Mouse (Mus musculus) urinary bladder, postnatal 36 days (tissue): ENCODE data around the gene Tnfrsf11a.

Experiments used
- DNase-seq, 2 experiments: peaks; one replicate each; pipeline ENCODE4 v3.0.0; 2022; ENCODE audit warnings: low spot score in 2 of 2, mixed read lengths in 1 of 2

The Tnfrsf11a gene

DNA sequence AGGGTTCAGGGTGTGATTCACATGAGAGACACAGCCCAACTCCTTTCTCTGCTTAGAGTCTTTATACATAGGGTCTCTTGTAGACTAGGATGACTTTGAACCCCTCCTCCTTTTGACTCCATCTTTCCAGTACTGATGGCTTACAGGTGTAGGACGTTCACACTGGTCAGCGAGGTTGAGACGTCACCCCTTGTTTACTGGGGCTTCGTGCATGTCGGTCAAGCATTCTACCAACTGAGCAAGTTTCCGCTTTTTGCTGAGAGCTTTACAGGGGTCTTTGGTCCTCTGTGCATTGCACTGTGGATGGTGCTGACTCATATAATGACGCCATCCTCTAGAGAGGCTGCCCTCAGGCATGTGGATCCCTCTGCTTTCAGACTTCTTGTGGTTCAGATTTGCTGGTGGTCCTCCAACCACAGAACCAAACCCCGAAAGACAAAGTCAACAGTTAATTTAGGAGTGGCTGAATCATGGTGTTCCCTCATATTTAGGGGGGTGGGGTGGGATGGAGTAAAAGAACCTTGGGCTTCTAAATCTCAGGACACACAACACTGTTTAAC is 47.3 kb downstream of the Tnfrsf11a start:
- DNase-seq = no peak

DNA sequence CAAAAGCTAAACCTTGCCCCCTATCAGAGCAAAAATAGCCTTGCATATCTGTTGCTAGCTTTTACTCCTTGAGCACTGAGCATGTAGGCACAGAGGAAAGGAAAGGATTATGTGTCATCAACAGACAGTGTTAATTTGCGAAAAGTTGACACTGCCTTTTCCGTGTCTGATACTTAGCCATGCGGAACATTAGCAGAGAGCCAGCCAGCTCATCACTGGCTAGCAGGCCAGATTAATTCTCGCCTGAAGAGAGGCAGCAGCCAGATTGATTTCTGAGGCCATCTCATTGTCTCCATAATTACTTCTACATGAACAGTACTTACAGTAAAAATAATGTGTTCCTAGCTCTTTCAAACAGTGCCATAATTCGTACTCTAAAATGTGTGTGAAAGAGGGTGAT is 48.7 kb downstream of the Tnfrsf11a start:
- DNase-seq = no peak

DNA sequence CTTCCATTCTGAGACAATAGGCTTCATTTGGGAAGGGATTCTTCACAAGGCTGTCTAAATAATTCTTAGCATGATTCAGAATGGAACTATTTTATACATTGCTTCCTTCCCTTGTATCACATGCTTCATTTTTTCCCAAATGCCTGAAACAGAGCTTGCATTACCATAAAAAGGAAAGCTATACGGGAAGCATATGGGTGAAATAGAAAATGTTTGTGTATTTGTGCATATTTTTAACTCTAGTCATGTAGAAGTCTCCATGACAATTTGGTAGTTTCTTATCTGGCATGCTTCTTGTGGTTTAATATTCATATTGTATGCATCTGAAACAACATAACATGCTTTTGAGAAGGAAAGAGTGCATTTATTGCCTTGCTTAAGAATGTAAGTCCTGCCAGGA is 52.3 kb downstream of the Tnfrsf11a start:
- no peak for DNase-seq

DNA sequence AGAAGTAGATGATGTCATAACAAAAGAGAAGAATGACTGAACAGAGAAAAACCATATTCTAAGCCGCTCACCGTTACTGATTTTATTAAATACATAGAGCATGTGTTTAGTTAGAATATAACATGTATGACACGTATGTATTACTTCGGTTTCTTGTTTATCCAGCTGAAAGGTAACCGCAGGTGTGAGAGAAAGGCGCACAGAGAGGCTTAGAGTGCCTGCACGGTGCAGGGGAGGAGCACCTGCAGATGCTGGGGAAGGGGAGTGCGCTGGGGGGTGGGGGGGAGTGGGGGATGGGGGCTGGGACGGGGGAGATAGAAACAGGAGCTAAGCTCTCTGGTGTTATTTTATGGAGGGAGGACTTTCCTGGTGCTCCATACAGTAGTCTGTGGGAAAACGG is 62.4 kb downstream of the Tnfrsf11a start:
- DNase-seq = no peak

DNA sequence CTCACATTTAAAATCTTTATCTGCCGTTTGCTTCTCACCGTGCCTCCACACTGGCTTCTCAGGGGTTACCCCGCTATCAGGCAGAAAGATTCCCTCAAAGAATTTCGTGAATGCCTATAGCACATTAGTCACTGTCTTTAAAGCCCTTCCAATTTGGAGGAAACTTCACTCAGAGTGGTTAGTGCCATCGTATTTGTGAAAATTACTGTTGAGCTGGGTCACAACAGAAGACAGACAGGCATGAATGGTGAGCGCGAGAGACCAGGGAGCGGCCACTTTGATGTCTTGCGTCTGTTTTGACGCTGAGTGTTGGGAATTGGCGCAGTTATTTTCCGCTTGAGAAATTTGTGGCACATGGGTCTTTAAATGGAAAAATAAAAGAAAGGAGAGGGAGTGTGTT is 62.9 kb downstream of the Tnfrsf11a start:
- no peak for DNase-seq

DNA sequence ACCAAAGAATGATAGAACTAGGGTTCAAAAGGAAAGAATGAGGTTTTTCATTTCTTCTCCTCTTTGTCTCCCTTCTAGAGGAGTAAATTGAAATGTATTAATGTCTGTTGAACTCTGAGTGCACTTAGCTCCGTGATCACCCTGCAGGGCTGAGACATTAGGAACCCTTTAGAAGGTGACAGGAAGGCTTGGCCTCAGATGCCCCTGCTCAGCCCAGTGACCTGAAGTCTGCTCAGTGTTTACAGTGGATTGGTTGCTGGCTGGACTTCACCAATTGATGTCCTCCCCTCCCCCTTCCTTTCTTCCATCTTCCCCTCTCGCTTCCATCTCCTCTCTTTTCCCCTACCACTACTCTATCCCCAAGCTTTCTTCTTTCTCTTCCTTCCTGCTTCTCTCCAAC is 63.3 kb downstream of the Tnfrsf11a start:
- no peak for DNase-seq

DNA sequence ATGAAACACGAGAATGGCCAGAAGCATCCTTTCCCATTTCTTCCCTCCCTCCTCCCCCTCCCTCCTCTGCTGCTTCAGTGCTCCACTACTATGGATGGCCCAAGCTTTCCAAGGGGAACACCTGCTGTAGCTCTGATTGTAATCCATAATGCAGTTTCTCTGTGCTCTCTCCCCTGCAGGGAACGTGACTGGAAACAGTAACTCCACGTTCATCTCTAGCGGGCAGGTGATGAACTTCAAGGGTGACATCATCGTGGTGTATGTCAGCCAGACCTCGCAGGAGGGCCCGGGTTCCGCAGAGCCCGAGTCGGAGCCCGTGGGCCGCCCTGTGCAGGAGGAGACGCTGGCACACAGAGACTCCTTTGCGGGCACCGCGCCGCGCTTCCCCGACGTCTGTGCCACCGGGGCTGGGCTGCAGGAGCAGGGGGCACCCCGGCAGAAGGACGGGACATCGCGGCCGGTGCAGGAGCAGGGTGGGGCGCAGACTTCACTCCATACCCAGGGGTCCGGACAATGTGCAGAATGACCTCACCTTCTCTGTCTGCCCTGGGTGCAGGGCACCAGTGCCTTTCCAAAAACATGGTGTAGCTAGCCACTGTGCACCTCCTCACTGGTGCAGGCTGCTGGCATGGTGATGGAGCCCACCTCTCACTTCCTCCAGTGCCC is 64.0 kb downstream of the Tnfrsf11a start:
- DNase-seq = no peak

DNA sequence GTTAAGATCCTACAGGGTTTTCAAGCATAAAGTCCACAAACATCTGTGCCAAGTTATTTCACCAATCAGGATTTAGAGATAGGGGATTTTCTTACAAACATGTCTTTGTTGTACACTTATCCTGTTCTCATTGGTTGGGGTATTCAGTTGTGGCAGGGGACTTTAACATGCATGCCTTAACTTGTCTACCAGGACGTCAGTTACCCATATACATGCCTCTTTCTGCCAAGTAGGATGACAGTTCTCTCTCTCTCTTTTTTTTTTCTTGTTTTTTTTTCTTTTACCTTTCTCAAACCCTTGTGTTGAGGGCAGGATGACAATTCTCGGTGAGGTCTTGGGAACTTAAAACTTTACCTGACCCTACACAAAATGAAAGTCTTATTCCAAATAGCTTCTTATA is 65.9 kb downstream of the Tnfrsf11a start:
- DNase-seq = no peak

DNA sequence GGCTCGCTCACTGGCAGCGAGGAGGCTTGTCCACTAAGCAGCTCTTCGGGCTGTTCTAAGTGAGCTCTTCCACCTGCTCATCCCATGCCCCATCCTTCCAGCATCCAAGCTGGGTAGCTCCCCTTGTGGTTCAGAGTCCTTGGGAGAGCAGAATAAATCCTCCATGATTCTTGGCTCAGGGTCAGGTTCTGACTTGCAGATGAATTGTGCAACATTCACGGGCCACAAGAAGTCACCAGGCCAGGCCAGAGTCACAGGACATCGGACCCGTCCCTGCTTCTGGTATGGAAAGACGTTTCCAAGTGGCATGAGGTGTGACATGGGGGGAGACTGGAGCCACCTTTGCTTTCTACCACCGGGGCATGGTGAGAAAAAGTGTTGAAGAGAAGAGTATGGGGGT is 68.3 kb downstream of the Tnfrsf11a start:
- DNase-seq = no peak

DNA sequence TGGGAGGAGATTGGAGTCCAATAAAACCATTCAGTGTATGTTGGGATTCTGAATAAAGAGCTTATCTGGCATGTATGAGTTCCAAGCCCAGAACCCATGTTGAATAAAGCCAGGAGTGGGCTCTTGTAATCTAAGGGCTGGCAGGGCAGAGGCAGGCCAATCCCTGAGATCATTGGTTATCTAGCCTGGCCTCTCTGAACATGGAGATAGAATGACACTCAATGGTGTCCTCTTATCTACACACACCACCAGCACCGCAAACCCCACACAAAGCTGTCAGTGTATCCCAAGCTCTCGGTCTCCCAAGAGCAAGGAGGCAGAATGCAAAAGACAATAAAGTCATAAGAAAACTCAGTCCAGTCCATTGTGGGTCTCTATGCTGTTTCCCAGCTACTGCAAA is 70.8 kb downstream of the Tnfrsf11a start:
- DNase-seq = no peak

DNA sequence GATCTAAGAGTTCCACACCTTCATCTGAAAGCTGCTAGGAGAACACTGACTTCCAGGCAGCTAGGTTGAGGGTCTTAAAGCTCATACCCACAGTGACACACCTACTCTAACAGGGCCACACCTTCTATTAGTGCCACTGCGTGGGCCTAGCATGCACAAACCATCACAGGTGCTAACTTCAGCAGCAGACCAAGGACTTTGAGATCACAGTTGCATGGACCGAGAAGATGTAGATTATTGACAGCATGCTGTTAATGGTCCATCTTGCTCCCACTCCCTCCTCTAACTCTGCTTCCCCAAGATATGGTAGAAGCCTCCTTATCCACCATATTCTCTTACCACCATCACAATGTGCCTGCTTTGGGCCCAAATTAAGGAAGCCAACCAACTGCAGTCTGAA is 79.2 kb downstream of the Tnfrsf11a start:
- DNase-seq = no peak

DNA sequence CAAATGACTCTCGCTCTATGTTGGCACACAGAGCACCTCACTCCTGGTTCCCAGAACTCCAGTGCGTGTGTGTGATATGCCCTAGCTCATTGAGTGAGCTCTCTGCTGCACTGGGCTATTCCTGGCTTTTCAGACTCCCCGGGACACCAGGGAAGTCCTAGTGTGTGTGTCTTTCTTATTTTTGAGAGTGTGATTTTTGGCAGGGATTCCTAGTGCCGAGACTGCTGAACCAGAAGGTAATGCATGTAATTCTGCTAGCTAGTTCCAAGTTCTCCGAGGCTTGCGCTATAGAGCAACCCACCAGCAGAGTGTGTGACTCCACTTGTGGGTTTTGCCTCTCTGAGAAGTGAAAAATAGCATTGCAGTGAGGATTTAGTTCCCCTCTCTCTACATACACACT is 96.1 kb downstream of the Tnfrsf11a start:
- DNase-seq = no peak

DNA sequence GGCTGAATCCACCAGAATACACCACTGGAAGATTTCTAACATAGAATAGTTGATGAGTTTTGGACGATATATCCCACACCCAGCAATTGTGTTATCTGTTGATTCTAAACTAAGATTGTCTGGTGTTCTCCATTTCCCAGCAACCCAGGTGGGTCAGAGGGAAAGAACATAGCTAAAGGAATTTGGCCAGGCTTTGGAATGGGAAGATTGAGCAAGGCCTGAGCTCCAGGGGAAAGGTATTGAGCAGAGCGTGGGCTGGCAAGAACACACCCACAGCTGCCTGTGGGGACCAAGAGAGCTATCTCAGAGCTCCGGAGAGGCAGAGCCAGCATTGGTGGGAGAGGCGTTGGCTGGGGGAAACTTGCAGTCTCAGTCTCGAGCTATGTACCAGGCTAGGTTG is 97.3 kb downstream of the Tnfrsf11a start:
- no peak for DNase-seq

DNA sequence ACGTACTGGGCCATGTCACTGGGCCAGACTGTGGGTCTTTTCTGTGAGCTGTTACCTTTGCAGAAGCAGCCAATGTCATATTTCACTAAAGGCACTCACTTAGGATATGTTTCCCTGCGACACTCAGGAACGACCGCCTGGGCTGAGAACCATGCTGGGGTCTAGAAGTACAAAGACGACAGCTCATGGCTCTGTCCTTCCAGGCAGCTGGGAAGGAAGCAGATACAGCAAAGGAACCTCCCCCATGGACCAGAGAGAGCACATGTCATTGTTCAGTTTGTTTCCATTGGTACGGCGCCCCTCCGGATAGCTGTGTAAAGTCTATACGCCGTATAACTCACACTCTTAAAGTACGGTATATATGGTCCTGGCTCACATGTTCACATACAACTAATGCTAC is 97.9 kb downstream of the Tnfrsf11a start:
- no peak for DNase-seq

DNA sequence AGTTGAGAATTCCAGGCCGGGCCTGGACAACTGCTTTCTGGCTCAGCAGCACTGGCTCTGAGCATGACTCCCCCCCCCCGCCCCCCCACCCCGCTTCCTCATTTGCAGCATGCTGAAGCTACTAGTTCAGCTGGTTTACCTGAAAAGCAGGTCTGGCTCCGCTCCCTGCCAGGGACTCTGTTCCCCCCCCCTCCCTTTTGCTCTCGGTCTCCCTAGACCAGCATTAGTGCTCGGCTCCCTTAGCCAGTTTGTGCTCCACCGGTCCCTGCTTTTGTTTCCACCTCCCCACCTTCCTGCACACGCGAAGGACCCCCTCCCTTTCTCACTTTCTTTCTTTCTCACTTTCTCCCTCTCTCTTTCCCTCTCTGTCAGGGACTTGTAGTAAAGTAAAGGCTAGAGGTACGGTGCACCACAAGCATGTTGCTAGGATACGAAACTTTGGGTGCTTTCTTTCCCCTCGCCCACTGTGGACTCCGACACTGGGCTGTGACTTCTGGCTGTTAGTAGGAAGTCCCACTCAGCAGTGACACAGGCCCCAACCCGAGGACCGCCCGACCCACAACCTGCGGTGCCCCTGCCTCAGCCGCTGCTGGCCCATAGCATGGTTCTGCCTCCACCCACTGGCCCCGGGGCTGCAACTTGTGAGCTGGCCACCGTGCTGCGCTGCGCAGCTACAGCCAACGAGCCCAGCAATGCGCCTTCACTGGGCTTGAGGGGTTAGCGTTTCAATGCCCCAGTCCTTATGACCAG is 100.2 kb downstream of the Tnfrsf11a start:
- DNase-seq = no peak

DNA sequence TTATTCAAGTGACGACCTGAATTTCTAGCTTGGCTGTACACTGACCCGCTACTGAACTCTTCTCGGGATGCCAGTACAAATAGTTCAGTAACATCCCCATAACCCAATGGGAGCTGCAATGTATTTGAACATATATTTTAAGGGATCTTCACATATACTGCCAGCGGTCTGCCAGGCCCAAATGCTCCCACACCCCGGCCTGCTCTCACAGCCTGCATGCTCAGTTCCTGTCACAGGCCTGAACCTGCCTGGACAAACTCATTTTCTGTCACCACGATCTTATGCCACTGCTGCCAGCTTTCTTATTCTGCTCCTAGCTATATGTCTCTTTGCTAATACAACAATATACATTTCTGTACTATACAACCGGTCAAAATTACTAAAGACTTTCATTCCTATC is 100.9 kb downstream of the Tnfrsf11a start:
- peak in 1 of 2 experiments; percentile 56 for DNase-seq

DNA sequence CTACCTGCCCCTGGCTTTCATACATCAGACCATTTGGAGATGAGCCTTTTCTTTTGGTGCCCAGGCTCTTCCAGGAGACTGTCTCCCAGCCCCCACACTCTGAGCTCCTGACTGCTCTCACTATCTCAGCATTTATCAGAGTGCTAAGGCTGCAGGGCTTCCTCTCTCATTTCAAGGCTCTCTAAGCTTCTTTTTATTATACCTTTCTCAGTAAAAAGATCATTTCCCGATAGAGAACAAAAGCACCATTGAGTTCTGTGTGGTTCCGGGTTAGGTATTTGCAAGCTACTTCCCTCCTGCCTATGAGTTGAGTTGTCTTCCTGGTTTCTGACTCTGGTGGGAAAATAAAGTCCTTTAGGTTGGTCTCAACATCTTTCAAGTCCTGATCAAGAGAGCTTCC is 103.0 kb downstream of the Tnfrsf11a start:
- DNase-seq = no peak

DNA sequence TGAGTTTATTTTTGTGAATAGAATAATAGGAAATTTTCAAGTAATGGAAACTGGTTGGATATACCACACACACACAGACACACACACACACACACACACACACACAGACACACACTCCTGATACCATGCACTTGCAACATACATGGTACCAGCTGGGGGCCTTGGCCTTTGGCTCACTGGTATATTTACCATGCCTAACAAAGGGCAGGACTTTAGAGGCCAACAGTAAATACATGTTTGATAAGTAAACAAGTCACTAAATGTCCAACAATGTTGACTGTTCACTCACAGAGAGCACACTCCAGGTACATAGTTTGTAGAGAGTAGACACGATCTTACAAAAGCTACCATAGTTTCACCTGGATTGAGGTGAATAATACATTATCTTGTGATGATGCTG is 104.6 kb downstream of the Tnfrsf11a start:
- no peak for DNase-seq

DNA sequence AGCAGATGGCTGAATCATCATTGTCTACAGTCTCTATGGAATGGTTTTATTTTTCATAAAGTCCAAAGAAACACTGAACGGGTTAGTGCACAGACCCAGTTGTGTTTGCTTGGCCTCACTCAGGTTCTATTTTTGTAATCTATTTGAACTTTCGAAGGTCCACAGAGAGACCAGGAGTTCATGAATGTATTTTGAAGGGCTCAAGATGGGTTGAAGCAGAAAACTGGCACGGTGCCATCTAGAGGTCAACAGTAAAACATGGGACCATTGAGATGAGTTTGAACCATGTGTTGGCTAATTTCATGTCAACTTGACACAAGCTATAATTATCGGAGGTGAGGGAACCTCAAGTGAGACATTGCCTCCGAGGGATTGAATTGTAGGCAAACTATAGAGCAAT is 105.1 kb downstream of the Tnfrsf11a start:
- DNase-seq = no peak

DNA sequence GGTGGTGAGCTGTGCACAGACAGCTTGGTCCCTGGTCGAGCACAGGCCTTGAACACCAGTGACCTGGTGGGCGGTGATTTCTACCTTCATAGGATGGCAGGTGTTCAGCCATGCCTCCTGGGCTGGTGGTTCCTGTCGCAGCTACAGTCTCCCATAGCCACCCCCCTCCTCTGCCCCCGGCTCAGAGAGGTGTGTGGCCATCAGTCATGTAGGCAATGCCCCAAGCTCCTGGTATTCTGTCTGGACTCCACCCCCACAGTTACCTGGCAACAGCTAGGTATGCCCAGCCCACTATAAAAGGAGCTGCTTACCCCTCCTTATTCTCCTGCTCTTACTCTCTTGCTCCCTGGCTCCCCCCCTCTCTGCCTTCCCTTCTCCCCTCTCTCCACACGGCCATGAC is 105.8 kb downstream of the Tnfrsf11a start:
- no peak for DNase-seq

DNA sequence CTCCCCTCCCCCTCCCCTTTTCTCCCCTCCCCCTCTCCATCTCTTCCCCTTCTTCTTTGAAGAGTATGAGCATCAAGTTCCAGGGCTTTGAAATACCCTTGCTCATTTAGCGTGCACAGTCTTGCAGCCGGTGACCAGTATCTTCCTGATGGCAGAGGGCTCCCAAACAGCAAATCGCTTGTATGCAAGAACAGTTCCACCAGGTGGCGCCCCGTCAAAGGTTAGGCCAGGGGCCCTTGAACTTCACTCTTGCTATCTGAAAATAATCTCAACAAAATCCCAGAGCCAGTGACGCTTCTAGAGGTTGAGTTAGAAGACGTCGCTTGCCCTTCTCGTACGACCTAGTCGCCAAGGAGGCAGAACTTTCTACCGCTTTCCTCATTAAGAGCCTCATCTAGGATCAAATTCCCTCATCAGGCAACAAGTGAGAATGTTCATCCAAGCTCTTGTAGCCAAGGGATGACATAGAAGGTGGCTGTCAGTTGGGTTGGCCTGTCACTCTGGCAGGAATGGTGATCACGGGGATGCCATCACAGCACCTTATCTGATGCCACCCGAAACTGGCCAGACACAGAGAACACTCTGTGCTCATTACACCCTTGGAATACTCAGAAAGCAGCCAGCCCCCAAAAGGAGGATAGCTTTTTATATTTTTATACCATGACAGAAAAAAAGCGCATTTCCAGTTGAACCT is 110.7 kb downstream of the Tnfrsf11a start:
- peak; percentile 85 to 88 for DNase-seq

DNA sequence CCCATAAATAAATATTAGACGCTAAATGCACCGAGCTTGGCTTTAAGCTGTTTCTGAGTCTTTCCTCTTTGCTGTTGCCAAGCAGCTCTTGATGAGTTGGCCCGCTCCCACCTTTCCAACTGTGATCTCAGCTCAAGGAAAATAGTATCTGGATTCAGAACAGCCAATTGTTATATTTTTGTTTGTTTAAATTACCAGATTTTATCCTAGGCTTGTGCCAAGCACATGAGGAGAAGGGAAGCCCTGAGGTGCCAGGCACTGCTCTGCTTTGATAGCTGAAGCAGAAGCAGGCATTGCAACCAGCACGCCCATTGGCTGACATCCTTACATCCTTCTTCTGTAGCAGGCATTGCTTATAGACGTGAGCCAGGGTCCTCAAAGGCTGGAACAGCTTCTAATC is 114.5 kb downstream of the Tnfrsf11a start:
- no peak for DNase-seq
